Mouse (Mus musculus): ENCODE data around the gene Atp6v1g2. TPM values are rescaled to one million over a fixed set of nuclear protein-coding genes. Genes with fewer than 3 reads are reported as not detected.

Atp6v1g2 gene
- polyA plus RNA-seq, 1 experiment from 2014 or later = 26.2 TPM

Small RNA genes within 50 kb of the gene (microRNA-seq; reads per million reads assigned to microRNA genes)
- gene Mir6973a = not detected
- not detected for gene Mir6974
- 4.2 reads per million, percentile 12 among the genes with 10 or more reads in this experiment for gene Mir6975
- gene Mir8094 = not detected

Other genes starting within 250 kb of the Atp6v1g2 start
- gene Vars, start 232.7 kb upstream of the Atp6v1g2 start, polyA plus RNA-seq (2016; fragmentation: Nextera tagmentation; extraction: Ambion mirVana) = 118 and 119 TPM in 2 replicates
- 0.06 and 0.15 TPM in 2 replicates for gene Vwa7, start 217.1 kb upstream of the Atp6v1g2 start, polyA plus RNA-seq (2016; fragmentation: Nextera tagmentation; extraction: Ambion mirVana)
- 3.8 and 5.0 TPM in 2 replicates for gene Sapcd1, start 205.6 kb upstream of the Atp6v1g2 start, polyA plus RNA-seq (2016; fragmentation: Nextera tagmentation; extraction: Ambion mirVana)
- 3.1 and 4.1 TPM in 2 replicates for gene Msh5, start 186.9 kb upstream of the Atp6v1g2 start, polyA plus RNA-seq (2016; fragmentation: Nextera tagmentation; extraction: Ambion mirVana)
- gene Clic1, start 183.7 kb upstream of the Atp6v1g2 start, polyA plus RNA-seq (2016; fragmentation: Nextera tagmentation; extraction: Ambion mirVana) = 169 and 178 TPM in 2 replicates
- 564 and 591 TPM in 2 replicates for gene Ddah2, start 174.6 kb upstream of the Atp6v1g2 start, polyA plus RNA-seq (2016; fragmentation: Nextera tagmentation; extraction: Ambion mirVana)
- gene Ly6g6c, start 168.3 kb upstream of the Atp6v1g2 start, polyA plus RNA-seq (2016; fragmentation: Nextera tagmentation; extraction: Ambion mirVana) = not detected in 2 replicates
- 0.81 and 0.88 TPM in 2 replicates for gene Mpig6b, start 167.5 kb upstream of the Atp6v1g2 start, polyA plus RNA-seq (2016; fragmentation: Nextera tagmentation; extraction: Ambion mirVana)
- 0.38 and 0.57 TPM in 2 replicates for gene Ly6g6e, start 156.8 kb upstream of the Atp6v1g2 start, polyA plus RNA-seq (2016; fragmentation: Nextera tagmentation; extraction: Ambion mirVana)
- 1.9 and 2.2 TPM in 2 replicates for gene Ly6g6d, start 155.6 kb upstream of the Atp6v1g2 start, polyA plus RNA-seq (2016; fragmentation: Nextera tagmentation; extraction: Ambion mirVana)
- gene Ly6g6f, start 148.1 kb upstream of the Atp6v1g2 start, polyA plus RNA-seq (2016; fragmentation: Nextera tagmentation; extraction: Ambion mirVana) = 0.23 and 0.84 TPM in 2 replicates
- 78.7 and 83.6 TPM in 2 replicates for gene Abhd16a, start 144.4 kb upstream of the Atp6v1g2 start, polyA plus RNA-seq (2016; fragmentation: Nextera tagmentation; extraction: Ambion mirVana)
- gene Ly6g5c, start 125.4 kb upstream of the Atp6v1g2 start, polyA plus RNA-seq (2016; fragmentation: Nextera tagmentation; extraction: Ambion mirVana) = not detected in 2 replicates
- 1.1 TPM in 2 replicates for gene Ly6g5b, start 118.2 kb upstream of the Atp6v1g2 start, polyA plus RNA-seq (2016; fragmentation: Nextera tagmentation; extraction: Ambion mirVana)
- gene Gpank1, start 112.2 kb upstream of the Atp6v1g2 start, polyA plus RNA-seq (2016; fragmentation: Nextera tagmentation; extraction: Ambion mirVana) = 24.9 and 28.0 TPM in 2 replicates
- 289 and 295 TPM in 2 replicates for gene Csnk2b, start 111.6 kb upstream of the Atp6v1g2 start, polyA plus RNA-seq (2016; fragmentation: Nextera tagmentation; extraction: Ambion mirVana)
- gene D17H6S53E, start 107.3 kb upstream of the Atp6v1g2 start, polyA plus RNA-seq (2016; fragmentation: Nextera tagmentation; extraction: Ambion mirVana) = 6.1 and 7.8 TPM in 2 replicates
- gene Apom, start 101.6 kb upstream of the Atp6v1g2 start, polyA plus RNA-seq (2016; fragmentation: Nextera tagmentation; extraction: Ambion mirVana) = 0.32 and 0.93 TPM in 2 replicates
- gene Bag6, start 98.5 kb upstream of the Atp6v1g2 start, polyA plus RNA-seq (2016; fragmentation: Nextera tagmentation; extraction: Ambion mirVana) = 82.8 and 84.5 TPM in 2 replicates
- gene Prrc2a, start 68.8 kb upstream of the Atp6v1g2 start, polyA plus RNA-seq (2016; fragmentation: Nextera tagmentation; extraction: Ambion mirVana) = 205 and 224 TPM in 2 replicates
- 8.3 and 9.1 TPM in 2 replicates for gene Aif1, start 57.6 kb upstream of the Atp6v1g2 start, polyA plus RNA-seq (2016; fragmentation: Nextera tagmentation; extraction: Ambion mirVana)
- gene Lst1, start 45.2 kb upstream of the Atp6v1g2 start, polyA plus RNA-seq (2016; fragmentation: Nextera tagmentation; extraction: Ambion mirVana) = 6.8 and 7.0 TPM in 2 replicates
- gene Ltb, start 39.2 kb upstream of the Atp6v1g2 start, polyA plus RNA-seq (2016; fragmentation: Nextera tagmentation; extraction: Ambion mirVana) = 0.39 and 0.57 TPM in 2 replicates
- gene Tnf, start 31.7 kb upstream of the Atp6v1g2 start, polyA plus RNA-seq (2016; fragmentation: Nextera tagmentation; extraction: Ambion mirVana) = 0.18 TPM in 1 of 2 replicates, not detected in the other
- not detected in 2 replicates for gene Lta, start 28.3 kb upstream of the Atp6v1g2 start, polyA plus RNA-seq (2016; fragmentation: Nextera tagmentation; extraction: Ambion mirVana)
- gene Gm16181, start 12.8 kb upstream of the Atp6v1g2 start, polyA plus RNA-seq (2016; fragmentation: Nextera tagmentation; extraction: Ambion mirVana) = not detected in 2 replicates
- 10.6 and 11.5 TPM in 2 replicates for gene Nfkbil1, start 2.1 kb downstream of the Atp6v1g2 start, polyA plus RNA-seq (2016; fragmentation: Nextera tagmentation; extraction: Ambion mirVana)
- gene Ddx39b, start 8.1 kb downstream of the Atp6v1g2 start, polyA plus RNA-seq (2016; fragmentation: Nextera tagmentation; extraction: Ambion mirVana) = 511 and 522 TPM in 2 replicates
- 55.7 and 58.8 TPM in 2 replicates for gene H2-D1, start 29.1 kb downstream of the Atp6v1g2 start, polyA plus RNA-seq (2016; fragmentation: Nextera tagmentation; extraction: Ambion mirVana)
- gene H2-Q1, start 86.7 kb downstream of the Atp6v1g2 start, polyA plus RNA-seq (2016; fragmentation: Nextera tagmentation; extraction: Ambion mirVana) = 0.06 and 0.10 TPM in 2 replicates
- 0.28 and 0.42 TPM in 2 replicates for gene H2-Q2, start 108.6 kb downstream of the Atp6v1g2 start, polyA plus RNA-seq (2016; fragmentation: Nextera tagmentation; extraction: Ambion mirVana)
- 2.7 and 3.2 TPM in 2 replicates for gene H2-Q4, start 146.0 kb downstream of the Atp6v1g2 start, polyA plus RNA-seq (2016; fragmentation: Nextera tagmentation; extraction: Ambion mirVana)
- 0.48 and 0.64 TPM in 2 replicates for gene H2-Q6, start 191.2 kb downstream of the Atp6v1g2 start, polyA plus RNA-seq (2016; fragmentation: Nextera tagmentation; extraction: Ambion mirVana)
- 6.5 and 6.8 TPM in 2 replicates for gene H2-Q7, start 205.5 kb downstream of the Atp6v1g2 start, polyA plus RNA-seq (2016; fragmentation: Nextera tagmentation; extraction: Ambion mirVana)
- gene H2-Q10, start 236.4 kb downstream of the Atp6v1g2 start, polyA plus RNA-seq (2016; fragmentation: Nextera tagmentation; extraction: Ambion mirVana) = 0.18 and 0.27 TPM in 2 replicates